Mouse (Mus musculus): ENCODE measurements around the gene Bckdk. TPM values are rescaled to one million over a fixed set of nuclear protein-coding genes. Genes with fewer than 3 reads are reported as not detected.

Bckdk gene
- polyA plus RNA-seq, 1 experiment from 2014 or later: 51.5 TPM

- Histone ChIP-seq H3K4me2 (peak within 1 kb of the TSS; percentile 80), H3K9ac (peak within 1 kb of the TSS; percentile 88), H3K36me3 (replicated peaks) (peaks cover 51% of the 10 kb centered on the region), H3K27me3 (no peaks in the 10 kb centered on the region), H3K4me1 (replicated peaks) (peaks cover 36% of the 10 kb centered on the region), H3K4me3 (replicated peaks) (peak within 1 kb of the TSS; percentile 82), H3K9me3 (replicated peaks) (peaks cover 28% of the 10 kb centered on the region), H3K27ac (replicated peaks) (peak within 1 kb of the TSS; percentile 92)
- WGBS (ENCODE audit: insufficient replicate concordance): under 1% methylated on average over 60 of the region's 60 CpGs
- peak; percentile 75 for ATAC-seq (ENCODE audit: insufficient read depth)
These were observed 27.2 kb upstream of the Bckdk start, which contains the start of gene Zfp668 for GRCm38 (mm10) chr7:127876467-127877348. Zfp668 (minus strand) TSS chr7:127876828.

DNA sequence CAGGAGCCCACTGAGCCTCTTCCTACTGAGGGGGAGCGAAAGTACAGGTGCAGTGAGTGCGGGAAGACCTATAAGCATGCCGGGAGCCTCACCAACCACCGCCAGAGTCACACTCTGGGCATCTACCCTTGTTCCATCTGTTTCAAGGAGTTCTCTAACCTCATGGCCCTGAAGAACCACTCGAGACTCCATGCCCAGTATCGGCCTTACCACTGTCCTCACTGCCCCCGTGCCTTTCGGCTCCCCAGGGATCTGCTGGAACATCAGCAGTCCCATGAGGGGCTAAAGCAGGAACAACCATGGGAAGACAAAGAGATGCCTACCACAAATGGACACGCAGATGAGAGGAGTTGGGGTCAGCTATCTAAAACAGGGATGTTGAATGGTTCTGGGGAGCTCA, 24.6 kb upstream of the Bckdk start:
- Histone ChIP-seq H3K4me3 (replicated peaks) (no peak overlapping the region), H3K27me3 (no peaks in the 10 kb centered on the region), H3K9ac (no peak overlapping the region), H3K4me1 (replicated peaks) (peaks cover 32% of the 10 kb centered on the region), H3K36me3 (replicated peaks) (peaks cover 68% of the 10 kb centered on the region), H3K9me3 (replicated peaks) (peaks cover 33% of the 10 kb centered on the region), H3K27ac (replicated peaks) (no peak overlapping the region), H3K4me2 (no peak overlapping the region)
- no peak for ATAC-seq (ENCODE audit: insufficient read depth)
- WGBS (ENCODE audit: insufficient replicate concordance): 91% methylated on average over 9 of the region's 9 CpGs

DNA sequence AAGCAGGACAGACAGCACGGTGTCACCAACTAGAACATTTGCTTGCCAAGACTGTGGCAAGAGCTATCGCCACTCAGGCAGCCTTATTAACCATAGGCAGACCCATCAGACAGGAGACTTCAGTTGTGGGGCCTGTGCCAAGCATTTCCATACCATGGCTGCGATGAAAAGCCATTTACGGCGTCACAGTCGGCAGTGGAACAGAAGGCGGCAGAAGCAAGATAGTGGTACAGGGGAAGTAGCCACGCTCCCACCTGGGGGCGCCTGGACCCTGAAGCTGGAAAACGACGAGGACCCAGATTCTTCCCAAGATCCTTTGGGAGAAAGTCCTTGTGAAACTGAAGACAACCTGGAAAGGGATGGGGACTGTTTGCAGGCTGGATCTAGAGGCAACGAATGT, 23.5 kb upstream of the Bckdk start:
- no peak overlapping the region for H3K27ac ChIP-seq (replicated peaks)
- H3K9me3 ChIP-seq (replicated peaks): peaks cover 33% of the 10 kb centered on the region
- H3K27me3 ChIP-seq: no peaks in the 10 kb centered on the region
- H3K36me3 ChIP-seq (replicated peaks): peaks cover 78% of the 10 kb centered on the region
- peaks cover 25% of the 10 kb centered on the region for H3K4me1 ChIP-seq (replicated peaks)
- H3K4me3 ChIP-seq (replicated peaks): no peak overlapping the region
- H3K9ac ChIP-seq: no peak overlapping the region
- no peak overlapping the region for H3K4me2 ChIP-seq
- ATAC-seq (ENCODE audit: insufficient read depth): no peak
- 85% methylated on average over 12 of the region's 12 CpGs for WGBS (ENCODE audit: insufficient replicate concordance)

DNA sequence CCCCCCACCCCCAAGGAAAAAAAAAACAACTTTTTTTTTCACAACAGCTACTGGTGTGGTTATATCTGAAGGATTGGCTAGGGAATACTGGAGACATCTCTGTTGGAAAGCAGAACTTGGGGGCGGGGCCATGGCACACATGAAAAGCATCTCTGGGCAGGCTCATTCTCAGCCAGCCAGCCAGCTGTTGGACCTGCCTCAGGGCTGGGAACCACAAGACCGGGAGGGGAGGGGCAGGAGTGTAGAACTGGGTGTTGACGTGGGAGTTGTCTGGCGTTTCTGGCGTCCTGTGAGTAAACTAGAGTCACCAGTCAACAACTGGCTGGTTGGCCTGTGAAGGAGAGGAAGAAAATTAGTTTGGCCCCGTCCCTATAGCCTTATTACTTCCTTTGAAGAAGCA, 17.9 kb upstream of the Bckdk start:
- H3K4me3 ChIP-seq (replicated peaks): no peak overlapping the region
- no peak overlapping the region for H3K9ac ChIP-seq
- H3K4me2 ChIP-seq: no peak overlapping the region
- H3K36me3 ChIP-seq (replicated peaks): peaks cover 94% of the 10 kb centered on the region
- 40% methylated on average over 6 of the region's 6 CpGs for WGBS (ENCODE audit: insufficient replicate concordance)
- no peak overlapping the region for H3K27ac ChIP-seq (replicated peaks)
- ATAC-seq (ENCODE audit: insufficient read depth): no peak
- H3K27me3 ChIP-seq: no peaks in the 10 kb centered on the region
- H3K9me3 ChIP-seq (replicated peaks): peaks cover 10% of the 10 kb centered on the region; the same call in 1 of the 2 replicates
- H3K4me1 ChIP-seq (replicated peaks): peaks cover 14% of the 10 kb centered on the region; the same call in 1 of the 2 replicates

DNA sequence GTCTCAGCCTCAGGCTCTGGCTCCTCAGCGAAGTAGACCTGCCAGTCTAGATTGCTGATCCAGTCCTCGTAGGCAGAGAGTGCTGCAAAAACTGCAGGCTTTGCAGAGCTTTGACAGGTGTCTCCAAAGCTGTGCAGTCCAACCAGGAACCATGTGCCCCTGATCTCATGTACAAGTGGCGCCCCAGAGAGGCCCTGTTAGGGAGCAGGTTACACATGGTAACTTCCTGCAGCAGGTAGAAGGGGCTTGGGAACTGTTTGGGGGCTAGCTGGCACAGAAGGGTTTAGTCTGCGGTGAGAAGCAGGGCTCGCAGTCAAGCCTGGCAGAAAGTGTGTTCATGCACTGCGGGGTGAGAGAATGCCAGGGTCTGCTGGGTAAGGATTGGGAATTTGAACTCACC, 17.3 kb upstream of the Bckdk start:
- Histone ChIP-seq H3K36me3 (replicated peaks) (peaks cover 88% of the 10 kb centered on the region), H3K4me2 (no peak overlapping the region), H3K9ac (no peak overlapping the region), H3K4me1 (replicated peaks) (peaks cover 14% of the 10 kb centered on the region; the same call in 1 of the 2 replicates), H3K27ac (replicated peaks) (no peak overlapping the region), H3K9me3 (replicated peaks) (0 out of 2 replicates have a peak, but pooled peaks cover 6% of the 10 kb centered on the region), H3K4me3 (replicated peaks) (no peak overlapping the region), H3K27me3 (no peaks in the 10 kb centered on the region)
- 81% methylated on average over 6 of the region's 6 CpGs for WGBS (ENCODE audit: insufficient replicate concordance)
- ATAC-seq (ENCODE audit: insufficient read depth): no peak

GRCm38 (mm10) chr7:127887191-127887590, 16.7 kb upstream of the Bckdk start:
- Histone ChIP-seq H3K36me3 (replicated peaks) (peaks cover 83% of the 10 kb centered on the region), H3K4me2 (no peak overlapping the region), H3K9me3 (replicated peaks) (0 out of 2 replicates have a peak, but pooled peaks cover 3% of the 10 kb centered on the region), H3K4me3 (replicated peaks) (no peak overlapping the region), H3K27me3 (no peaks in the 10 kb centered on the region), H3K9ac (no peak overlapping the region), H3K4me1 (replicated peaks) (peaks cover 14% of the 10 kb centered on the region; the same call in 1 of the 2 replicates), H3K27ac (replicated peaks) (no peak overlapping the region)
- WGBS (ENCODE audit: insufficient replicate concordance): 81% methylated on average over 8 of the region's 8 CpGs
- ATAC-seq (ENCODE audit: insufficient read depth): no peak

DNA sequence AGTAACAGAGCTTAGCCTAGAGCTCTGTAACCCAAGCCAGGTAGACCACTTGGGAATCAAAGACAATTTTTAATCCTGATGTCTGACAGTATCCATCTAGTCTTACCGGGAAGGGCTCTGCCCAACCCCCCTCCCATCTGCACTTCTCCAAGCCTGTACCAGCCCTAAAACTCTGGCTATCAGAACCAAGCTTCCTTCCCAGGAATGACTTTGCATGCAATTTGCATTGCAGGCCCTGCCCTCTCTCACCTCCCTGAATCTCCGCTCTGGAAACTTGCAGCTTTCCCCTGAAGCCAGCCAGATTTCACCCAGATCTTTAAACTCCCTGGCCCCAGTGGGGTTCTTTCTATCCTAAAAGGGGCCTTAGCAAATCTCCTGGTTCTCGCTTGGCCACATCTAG, 16.1 kb upstream of the Bckdk start:
- ATAC-seq (ENCODE audit: insufficient read depth): no peak
- Histone ChIP-seq H3K4me3 (replicated peaks) (no peak overlapping the region), H3K9ac (no peak overlapping the region), H3K27me3 (no peaks in the 10 kb centered on the region), H3K36me3 (replicated peaks) (peaks cover 83% of the 10 kb centered on the region), H3K4me1 (replicated peaks) (peaks cover 14% of the 10 kb centered on the region; the same call in 1 of the 2 replicates), H3K4me2 (no peak overlapping the region), H3K9me3 (replicated peaks) (no peaks in the 10 kb centered on the region), H3K27ac (replicated peaks) (no peak overlapping the region)
- WGBS (ENCODE audit: insufficient replicate concordance): 76% methylated on average over 3 of the region's 3 CpGs

GRCm38 (mm10) chr7:127888821-127889220, 15.1 kb upstream of the Bckdk start:
- 50% methylated on average over 3 of the region's 3 CpGs for WGBS (ENCODE audit: insufficient replicate concordance)
- peaks cover 83% of the 10 kb centered on the region for H3K36me3 ChIP-seq (replicated peaks)
- no peak overlapping the region for H3K9ac ChIP-seq

DNA sequence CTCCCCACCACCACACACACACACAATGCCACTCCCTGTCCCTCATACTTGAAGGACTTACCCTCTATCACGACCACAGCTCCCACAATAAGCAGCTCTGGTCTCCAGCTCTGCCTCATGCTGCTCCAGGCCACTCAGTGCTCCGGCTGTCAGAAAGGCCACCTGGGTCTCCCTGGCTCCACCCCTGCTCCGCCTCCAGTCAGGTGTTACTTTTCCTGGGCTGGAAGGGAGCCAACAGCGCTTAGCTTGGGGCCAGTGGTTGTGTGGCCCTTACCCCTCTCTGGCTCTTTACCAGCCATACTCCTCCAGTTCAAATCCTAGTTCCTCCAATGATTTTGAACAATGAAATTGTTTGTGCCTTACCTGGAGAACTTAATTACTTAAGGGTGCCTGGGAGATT, 13.1 kb upstream of the Bckdk start, which contains the start of gene Prss53:
Gene Prss53, minus strand, starts transcription at position 173 of the 400 bp plus-strand sequence.
- H3K9me3 ChIP-seq (replicated peaks): no peaks in the 10 kb centered on the region
- no peak within 1 kb of the TSS for H3K4me3 ChIP-seq (replicated peaks)
- H3K36me3 ChIP-seq (replicated peaks): peaks cover 66% of the 10 kb centered on the region
- no peak for ATAC-seq (ENCODE audit: insufficient read depth)
- H3K27ac ChIP-seq (replicated peaks): no peak within 1 kb of the TSS
- no peak within 1 kb of the TSS for H3K4me2 ChIP-seq
- H3K27me3 ChIP-seq: no peaks in the 10 kb centered on the region
- H3K4me1 ChIP-seq (replicated peaks): peaks cover 23% of the 10 kb centered on the region
- H3K9ac ChIP-seq: no peak within 1 kb of the TSS
- WGBS (ENCODE audit: insufficient replicate concordance): 57% methylated on average over 4 of the region's 4 CpGs

More at GRCm38 (mm10) chr7:127888821-127889220, 15.1 kb upstream of the Bckdk start:
- Histone ChIP-seq H3K27me3 (no peaks in the 10 kb centered on the region), H3K4me3 (replicated peaks) (no peak overlapping the region), H3K4me1 (replicated peaks) (peaks cover 11% of the 10 kb centered on the region; the same call in 1 of the 2 replicates), H3K9me3 (replicated peaks) (no peaks in the 10 kb centered on the region), H3K4me2 (no peak overlapping the region), H3K27ac (replicated peaks) (no peak overlapping the region)
- ATAC-seq (ENCODE audit: insufficient read depth): no peak

- H3K9ac ChIP-seq: peak overlapping the region; percentile 65; the same call in 1 of the 2 replicates
- 77% methylated on average over 5 of the region's 5 CpGs for WGBS (ENCODE audit: insufficient replicate concordance)
These were observed 9.4 kb upstream of the Bckdk start for GRCm38 (mm10) chr7:127894480-127894879.

DNA sequence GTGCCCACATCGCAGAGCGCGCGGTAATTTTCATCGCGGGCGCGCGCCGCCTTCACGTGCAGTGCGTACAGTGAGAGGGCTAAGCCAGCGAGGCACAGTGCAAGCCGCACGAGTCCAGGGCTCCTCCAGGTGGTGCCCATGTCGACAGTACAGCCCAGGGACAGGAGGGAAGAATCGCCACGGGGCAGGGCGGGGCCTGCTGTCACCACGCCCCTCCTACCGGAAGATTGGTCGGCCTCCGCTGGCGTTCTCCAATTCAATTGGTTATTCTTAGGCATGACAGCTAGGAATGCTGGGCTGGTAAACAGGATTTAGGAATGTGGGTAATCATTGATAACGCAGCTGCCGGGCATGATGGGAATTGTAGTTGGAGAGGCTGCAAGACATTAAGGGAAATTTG, 8.4 kb upstream of the Bckdk start, which contains the start of the genes Gm21974 and Vkorc1:
Gene Gm21974, minus strand, starts transcription at position 13 of the 400 bp plus-strand sequence.
Gene Vkorc1, minus strand, starts transcription at position 176 of the 400 bp plus-strand sequence.
- Histone ChIP-seq H3K4me3 (replicated peaks) (peak within 1 kb of the TSS; percentile 67), H3K4me2 (peak within 1 kb of the TSS; percentile 92), H3K9me3 (replicated peaks) (no peaks in the 10 kb centered on the region), H3K4me1 (replicated peaks) (peaks cover 58% of the 10 kb centered on the region), H3K27me3 (no peaks in the 10 kb centered on the region), H3K36me3 (replicated peaks) (peaks cover 20% of the 10 kb centered on the region), H3K27ac (replicated peaks) (peak within 1 kb of the TSS; percentile 86), H3K9ac (peak within 1 kb of the TSS; percentile 65)
- WGBS (ENCODE audit: insufficient replicate concordance): under 1% methylated on average over 26 of the region's 26 CpGs
- ATAC-seq (ENCODE audit: insufficient read depth): peak; percentile 95

More at GRCm38 (mm10) chr7:127894480-127894879, 9.4 kb upstream of the Bckdk start:
- no peak for ATAC-seq (ENCODE audit: insufficient read depth)
- peak overlapping the region; percentile 86 for H3K27ac ChIP-seq (replicated peaks)
- H3K9me3 ChIP-seq (replicated peaks): no peaks in the 10 kb centered on the region
- peak overlapping the region; percentile 92 for H3K4me2 ChIP-seq
- peaks cover 30% of the 10 kb centered on the region for H3K36me3 ChIP-seq (replicated peaks)
- peaks cover 48% of the 10 kb centered on the region for H3K4me1 ChIP-seq (replicated peaks)
- peak overlapping the region; percentile 67 for H3K4me3 ChIP-seq (replicated peaks)
- H3K27me3 ChIP-seq: no peaks in the 10 kb centered on the region
